Mouse (Mus musculus) lung, postnatal 25 days (tissue): ENCODE data around the gene Igfals.

Experiments used
- DNase-seq: peaks from one replicate; pipeline ENCODE4 v3.0.0; 2022; ENCODE audit warnings: low spot score

Gene Igfals

GRCm38 (mm10) chr17:24867914-24868313, 2.1 kb downstream of the Igfals start:
- no peak for DNase-seq

DNA sequence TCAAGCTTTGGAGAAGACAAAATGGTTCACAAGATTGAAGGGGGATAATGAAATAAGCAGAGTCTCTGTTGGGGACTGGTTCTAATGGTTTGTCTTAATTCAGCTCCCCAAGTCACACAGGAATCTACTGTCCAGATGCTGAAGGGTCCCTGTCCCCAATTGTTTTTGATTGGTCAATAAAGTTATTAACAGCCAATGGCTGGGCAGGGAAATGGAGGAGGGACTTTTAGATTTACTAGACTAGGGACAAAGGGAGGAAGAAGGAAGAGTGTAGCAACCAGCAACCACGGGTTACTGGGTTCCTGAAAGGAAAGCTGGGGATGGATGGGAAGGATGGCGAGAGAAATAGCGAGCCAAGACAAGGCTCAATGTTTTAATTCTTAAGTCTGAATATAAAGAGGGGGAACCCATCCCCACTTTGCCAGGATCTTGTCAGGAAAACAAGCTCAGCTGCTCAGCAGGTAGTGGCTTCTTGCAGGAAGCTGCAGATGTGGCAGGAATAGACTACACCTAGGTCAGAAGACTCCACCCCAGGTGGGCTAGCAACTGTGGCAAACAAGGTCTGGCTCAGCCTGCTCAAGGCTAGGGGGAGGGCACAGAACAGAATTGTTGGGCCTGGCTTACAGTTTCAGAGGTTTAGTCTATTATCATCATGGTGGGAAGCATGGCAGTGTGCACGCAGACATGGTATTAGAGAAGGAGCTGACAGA, 8.1 kb downstream of the Igfals start:
- no peak for DNase-seq

DNA sequence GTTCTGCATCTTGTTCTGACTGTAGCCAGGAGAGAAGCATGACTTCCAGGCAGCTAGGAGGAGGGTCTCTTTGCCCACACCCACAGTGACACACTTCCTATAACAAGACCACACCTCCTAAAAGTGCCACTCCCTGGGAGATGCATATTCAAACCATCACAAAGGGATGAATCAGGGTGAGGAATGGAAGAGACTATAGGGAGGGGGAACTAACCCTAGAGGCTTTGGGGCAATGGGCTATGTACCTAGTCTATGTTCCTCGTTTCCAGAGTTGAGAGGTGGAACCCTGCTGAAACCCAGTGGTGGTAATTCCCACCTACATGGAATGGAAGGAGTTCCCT, 8.6 kb downstream of the Igfals start:
- DNase-seq = no peak

GRCm38 (mm10) chr17:24874989-24875388, 9.2 kb downstream of the Igfals start:
- DNase-seq = no peak

DNA sequence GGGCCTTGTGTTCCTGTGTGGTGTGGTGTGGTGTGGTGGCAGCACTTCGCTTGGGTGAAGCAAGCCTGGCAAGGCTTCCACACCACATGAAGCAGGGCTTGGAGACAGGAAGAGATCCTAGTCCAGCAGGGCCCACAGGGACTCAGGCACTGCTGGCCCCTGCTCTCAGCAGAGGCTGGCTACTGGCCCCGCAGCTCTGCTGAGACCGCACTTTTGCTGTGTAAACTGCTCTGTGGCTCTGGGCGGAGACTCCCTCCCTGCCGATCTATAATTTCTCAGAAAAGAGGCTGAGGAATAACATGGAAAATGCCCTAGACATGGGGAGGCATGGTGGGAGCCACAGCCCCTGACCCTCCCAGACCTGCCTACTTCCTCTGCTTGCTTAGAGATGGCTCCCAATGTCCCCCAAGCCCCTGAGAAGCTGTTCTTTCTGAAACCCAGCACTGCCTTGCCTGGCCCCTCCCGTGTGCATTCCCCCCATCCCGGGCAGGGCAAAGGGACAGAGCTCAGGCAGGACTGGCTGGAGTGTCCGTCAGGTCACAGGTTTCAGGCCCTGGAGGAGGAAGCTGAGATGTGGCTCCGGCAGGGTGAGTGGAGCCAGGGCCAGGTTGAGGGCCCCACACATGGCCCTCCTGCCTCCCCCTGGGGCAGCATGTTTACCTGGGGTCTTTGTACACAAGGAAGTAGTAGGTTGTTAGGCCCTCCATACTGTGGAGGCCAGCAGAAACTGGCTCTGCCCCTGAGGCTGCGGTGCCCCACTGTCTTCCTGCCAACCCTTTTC, 11.7 kb downstream of the Igfals start:
- DNase-seq = no peak

GRCm38 (mm10) chr17:24878117-24878397, 12.3 kb downstream of the Igfals start:
- DNase-seq = peak; percentile 53

DNA sequence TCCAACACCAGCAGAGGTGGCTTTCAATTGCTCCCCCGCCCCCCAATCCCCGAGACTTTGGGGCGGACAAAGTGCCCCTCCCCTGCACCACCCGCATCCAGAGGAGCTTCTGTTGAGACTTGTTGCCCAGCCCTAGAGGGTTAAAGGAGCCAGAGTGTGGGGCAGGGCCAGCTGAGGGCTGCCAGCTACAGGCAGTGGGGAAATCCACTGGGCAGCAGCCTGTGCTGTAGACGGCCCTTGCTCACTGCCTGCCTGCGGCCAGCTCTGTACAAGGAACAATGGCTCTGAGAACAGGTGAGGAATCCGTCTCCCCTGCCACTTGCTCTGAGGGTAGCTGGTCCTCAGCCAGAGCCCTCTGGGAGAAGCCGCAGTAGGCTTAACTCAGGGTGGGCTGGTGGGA, 12.7 kb downstream of the Igfals start:
- no peak for DNase-seq

DNA sequence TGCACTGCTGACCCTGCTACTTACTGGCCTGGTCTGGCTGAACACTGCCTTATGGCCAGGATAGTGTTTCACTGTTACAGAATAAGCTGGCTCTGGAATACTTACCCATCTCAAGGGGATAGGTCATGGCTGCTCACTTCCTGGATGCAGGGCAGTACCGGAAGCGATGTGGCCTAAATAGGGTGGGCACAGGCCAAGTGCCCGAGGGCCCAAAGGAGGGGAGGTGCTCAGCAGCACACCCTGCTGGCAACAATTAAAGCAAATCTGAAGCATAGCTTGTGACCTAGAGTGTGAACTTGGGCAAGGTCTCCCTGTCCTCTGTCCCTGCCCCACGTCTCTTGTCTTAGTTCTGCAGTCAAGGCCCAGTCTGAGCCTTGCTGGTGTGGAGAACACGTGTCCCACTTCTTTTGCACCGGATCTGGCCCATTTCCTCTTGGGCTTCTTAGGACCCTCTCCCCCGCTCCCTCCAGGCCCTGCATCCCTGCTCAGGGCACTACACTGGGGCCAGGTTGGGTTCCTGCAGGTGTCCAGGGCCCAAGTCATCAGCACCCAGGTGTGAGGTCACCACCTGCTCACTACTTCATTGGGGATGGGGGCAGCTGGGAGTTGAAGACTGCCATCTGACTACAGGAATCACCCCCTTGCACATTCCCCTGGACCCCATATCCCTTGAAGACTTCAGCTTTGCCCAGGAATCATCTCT, 16.1 kb downstream of the Igfals start:
- no peak for DNase-seq

DNA sequence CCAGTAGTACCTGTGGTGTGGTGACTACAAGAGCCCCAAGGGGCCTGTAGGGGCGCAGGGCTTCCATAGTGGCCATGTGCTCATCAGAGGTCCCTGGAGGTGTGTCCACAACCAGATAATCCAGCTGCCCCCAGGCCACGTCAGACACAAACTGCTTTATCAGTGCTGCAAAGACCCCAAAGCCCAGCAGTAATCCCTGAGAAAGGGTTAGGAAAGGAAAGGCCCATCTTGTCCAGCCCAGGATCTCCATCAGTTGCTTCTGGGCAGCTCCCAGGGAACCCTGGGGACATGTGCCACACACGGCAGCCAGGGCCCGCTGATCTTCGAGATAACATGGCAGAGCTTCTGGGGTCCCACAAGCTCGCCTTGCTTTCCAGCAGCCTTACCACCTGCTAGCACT, 18.6 kb downstream of the Igfals start:
- DNase-seq = no peak

GRCm38 (mm10) chr17:24885356-24886133, 19.7 kb downstream of the Igfals start:
- no peak for DNase-seq

DNA sequence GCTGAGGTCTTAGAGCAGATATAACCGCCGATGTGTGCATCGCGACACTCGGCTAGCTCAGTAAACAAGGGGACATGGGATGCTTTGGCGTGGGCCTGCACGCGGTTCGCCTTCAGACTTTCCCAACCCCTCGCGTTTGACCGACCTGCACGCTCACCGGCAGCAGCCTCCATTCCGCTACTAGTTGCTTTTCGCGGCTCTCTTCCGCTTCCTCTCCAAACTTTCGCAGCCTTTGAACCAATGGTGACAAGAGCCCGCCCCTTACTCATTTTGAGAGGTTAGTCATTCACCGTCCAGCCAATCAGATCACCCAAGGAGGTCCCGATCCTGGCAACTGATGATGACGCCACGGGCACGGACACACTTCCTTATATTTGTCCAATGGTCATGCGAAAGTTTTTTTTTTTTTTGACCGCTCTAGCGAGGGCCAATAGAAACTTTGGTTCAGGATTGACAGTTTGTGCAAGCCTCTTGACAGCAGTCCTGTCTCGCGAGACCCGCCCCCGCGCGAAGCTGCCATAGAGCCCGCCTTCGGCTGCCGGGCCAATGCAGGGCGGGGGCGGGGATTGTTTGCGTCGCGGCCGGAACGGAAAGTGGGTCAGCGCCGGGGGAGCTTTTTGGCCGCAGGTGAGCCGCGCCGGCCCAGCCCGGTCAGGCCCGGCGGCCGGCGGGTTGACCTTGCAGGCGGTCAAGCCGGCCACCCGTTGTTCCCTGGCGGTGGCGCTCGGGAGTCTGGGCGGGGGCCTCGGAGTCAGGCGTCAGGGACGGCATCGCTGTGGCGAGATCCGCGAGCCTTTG, 20.5 kb downstream of the Igfals start, which contains the start of the genes Nubp2 and Spsb3:
Nubp2 (minus strand) TSS at position 216 of the 798 bp plus-strand sequence.
Spsb3 (plus strand) TSS at position 510 of the 798 bp plus-strand sequence.
- peak; percentile 100 for DNase-seq

DNA sequence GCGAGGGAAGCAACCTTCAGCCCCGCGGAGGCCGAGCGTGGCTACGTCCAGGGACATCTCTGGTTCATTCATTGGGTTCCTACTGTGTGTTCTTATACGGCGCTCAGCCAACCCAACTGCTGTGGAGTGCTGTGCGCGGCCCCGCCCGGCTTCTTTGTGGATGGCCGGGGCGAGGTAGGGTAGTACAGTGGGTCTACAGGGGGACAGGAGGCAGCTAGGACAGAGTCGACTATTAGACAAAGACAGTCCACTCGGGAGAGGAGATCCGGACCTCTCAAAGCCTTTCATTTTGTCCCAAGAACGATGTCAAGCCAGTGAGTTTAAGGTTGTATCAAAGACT, 21.1 kb downstream of the Igfals start:
- no peak for DNase-seq

- no peak for DNase-seq
Observed at GRCm38 (mm10) chr17:24887291-24888080, 21.7 kb downstream of the Igfals start.

DNA sequence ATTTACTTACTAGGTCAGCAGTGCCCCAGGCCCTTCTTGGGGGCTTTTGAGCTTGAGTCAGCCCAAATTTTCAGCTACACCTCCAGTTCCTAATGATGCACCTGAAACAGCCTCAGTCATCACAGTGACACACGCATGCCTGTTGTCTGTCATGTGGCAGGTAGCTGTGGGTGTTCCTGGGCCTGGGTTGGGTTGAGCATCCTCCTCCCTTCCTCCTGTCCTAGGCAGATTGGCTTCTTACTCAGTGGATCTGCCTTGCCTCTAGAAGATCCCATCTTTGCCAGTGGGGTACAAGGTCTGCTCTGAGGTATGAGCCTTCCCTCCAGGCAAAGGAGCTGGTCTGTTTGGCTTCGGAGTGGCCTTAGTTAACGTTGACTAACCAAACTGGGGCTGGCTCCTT, 23.1 kb downstream of the Igfals start:
- no peak for DNase-seq

DNA sequence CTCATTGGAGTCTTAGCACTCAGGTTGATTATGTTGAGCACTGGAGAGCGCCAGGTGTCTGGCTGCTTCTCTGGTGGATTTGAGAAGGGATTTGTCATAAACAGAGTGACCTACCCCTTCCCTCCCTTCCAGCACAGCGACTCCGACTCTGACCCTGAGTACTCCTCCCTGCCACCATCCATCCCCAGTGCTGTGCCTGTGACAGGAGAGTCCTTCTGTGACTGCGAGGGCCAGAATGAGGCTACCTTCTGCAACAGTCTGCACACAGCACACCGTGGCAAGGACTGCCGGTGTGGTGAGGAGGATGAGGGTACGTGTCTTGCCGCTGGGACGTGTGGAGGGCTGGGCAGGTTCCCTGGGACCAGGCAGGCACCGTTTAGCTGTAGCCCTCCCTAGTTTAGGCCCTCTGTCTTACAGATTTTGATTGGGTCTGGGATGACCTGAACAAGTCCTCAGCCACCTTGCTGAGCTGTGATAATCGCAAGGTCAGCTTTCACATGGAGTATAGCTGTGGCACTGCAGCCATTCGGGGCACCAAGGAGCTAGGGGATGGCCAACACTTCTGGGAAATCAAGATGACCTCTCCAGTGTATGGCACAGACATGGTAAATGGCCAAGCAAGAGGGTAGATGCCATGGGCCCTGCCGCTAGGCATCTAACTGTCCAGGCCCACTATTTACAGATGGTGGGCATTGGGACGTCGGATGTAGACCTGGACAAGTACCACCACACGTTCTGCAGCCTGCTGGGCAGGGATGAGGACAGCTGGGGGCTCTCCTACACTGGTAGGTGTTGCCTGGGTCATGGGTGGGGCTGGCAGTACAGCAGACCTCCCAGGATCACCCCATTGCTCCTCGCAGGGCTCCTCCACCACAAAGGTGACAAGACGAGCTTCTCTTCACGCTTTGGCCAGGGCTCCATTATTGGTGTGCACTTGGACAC, 24.6 kb downstream of the Igfals start:
- no peak for DNase-seq

DNA sequence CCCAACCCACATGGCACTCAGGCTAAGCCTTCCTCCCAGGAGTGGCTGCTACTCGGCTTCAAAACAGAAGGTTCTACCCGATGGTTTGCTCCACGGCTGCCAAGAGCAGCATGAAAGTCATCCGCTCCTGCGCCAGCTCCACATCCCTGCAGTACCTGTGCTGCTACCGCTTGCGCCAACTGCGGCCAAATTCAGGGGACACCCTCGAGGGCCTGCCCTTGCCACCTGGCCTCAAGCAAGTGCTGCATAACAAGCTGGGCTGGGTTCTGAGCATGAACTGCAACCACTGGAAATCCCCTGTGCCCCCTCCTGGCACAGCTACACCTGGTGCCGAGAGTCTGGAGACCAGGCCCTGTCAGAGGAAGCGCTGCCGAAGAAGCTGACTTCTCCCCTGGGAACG, 25.5 kb downstream of the Igfals start:
- no peak for DNase-seq

DNA sequence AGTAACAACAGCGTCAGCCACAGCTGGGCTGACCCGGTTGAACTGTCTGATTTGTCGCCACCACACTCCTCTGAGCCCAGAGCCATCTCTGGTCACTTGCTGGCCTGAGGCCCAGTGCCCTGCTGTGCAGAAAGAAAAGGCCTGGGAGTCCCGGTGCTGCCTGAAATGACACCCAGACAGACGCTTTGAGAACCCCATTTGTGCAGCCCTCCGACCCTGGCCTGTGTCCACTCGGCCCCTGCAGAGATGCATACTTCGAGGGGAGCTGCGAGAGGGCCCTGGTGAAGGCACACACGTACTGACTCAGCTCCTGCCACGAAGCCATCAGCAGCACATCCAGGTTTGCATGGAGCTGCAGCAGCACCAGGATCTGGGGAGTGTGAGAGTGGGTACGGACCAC, 27.0 kb downstream of the Igfals start:
- no peak for DNase-seq

DNA sequence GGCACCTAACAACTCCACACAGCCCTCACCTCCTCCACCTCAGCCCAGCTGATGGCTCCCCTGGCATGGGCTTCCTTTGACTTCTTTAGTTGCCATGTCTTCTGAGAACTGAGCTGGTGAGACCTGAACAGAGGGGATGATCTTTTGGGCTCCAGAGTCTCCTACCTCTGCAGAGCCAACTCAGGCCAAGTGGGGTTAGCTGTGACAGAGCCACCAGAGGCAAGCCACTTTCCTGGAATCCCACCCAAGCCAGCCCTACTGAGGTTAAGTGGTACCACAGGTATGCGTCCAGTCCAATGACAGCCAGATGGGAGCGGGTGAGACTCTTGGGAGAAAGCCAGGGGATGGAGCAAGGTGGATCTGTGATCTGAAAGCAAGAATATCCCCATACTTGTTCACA, 27.5 kb downstream of the Igfals start:
- DNase-seq = no peak

- no peak for DNase-seq
Observed at GRCm38 (mm10) chr17:24894061-24894994, 28.5 kb downstream of the Igfals start.
